Mouse (Mus musculus) adrenal gland, postnatal 25 days (tissue): Measurements from ENCODE around the gene Smu1. TPM values are rescaled to one million over a fixed set of nuclear protein-coding genes. Genes with fewer than 3 reads are reported as not detected.

ENCODE experiments used
- DNase-seq: peaks from one replicate; pipeline ENCODE4 v3.0.0; 2021; ENCODE audit warnings: mixed read lengths
- long read RNA-seq: library from polyadenylated mRNA; stranded (forward); transcript quantifications from one replicate; pipeline ENCODE4 v2.0.0, GENCODE M21; 2021
- total RNA-seq: library from RNA; stranded (reverse); gene quantifications from 2 replicates; pipeline ENCODE4 v1.2.3, GENCODE M21; 2021

The Smu1 gene
- total RNA-seq = 58.9 and 66.4 TPM in 2 replicates
- long read RNA-seq, transcript Smu1-201 (12 exons, 2,418 nt) = major isoform, 160 of 170 reads
- long read RNA-seq, partial matches to known transcripts = 6 of 170 reads
- long read RNA-seq, other reads (novel, unspliced or antisense) = 4 of 170 reads

DNA sequence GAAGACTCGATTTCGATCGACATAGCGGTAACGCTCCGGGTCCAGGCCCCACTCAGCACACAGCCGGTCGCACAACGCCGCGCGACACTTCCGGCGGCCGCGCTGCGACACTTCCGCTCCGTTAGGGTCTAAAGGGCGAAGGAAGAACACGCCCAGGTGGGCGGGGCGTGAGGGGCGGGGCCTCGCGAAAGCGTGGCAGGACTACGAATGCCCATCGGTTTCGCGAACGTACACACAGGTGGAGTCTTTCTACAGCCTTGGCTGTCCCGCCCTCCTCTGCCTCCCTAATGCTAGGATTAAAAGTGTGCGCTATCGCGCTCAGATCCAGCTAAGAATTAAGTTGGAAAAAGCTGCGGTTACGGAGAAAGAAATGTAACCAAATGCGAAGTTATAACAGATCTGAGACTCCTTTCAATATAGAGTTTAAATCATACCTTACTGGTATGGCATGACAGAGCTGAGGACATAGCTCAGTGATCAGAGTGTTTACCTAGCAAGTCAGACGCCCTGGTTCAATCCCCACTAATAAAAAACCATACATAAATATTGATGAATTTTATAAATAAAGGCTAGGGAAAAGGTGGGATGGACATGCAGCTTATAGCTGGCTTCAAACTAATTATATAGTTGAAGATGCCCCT lies at the start of gene Smu1:
Gene Smu1, minus strand, starts transcription at position 144 of the 641 bp plus-strand sequence.
- DNase-seq = peak; percentile 97

DNA sequence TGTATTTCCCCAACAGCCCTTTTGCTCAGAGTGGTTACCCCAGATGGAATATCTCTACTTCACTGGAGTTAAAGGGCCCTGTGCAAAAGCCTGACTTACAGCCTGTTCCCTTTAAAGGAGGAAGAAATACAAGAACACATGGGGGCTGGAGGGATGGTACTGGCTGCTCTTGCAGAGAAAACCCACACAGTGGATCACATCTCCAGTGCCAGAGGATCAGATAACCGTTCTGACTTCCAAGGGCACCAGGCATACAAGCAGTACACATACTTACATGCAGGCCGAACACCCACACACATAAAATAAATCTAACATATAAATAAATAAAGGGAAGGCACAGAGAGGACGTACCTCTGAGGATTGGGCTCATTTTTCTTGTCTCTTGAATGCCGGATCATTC lies 49.7 kb upstream of the Smu1 start:
- DNase-seq = no peak

GRCm38 (mm10) chr4:40805401-40805800 lies 47.7 kb upstream of the Smu1 start:
- DNase-seq = no peak

DNA sequence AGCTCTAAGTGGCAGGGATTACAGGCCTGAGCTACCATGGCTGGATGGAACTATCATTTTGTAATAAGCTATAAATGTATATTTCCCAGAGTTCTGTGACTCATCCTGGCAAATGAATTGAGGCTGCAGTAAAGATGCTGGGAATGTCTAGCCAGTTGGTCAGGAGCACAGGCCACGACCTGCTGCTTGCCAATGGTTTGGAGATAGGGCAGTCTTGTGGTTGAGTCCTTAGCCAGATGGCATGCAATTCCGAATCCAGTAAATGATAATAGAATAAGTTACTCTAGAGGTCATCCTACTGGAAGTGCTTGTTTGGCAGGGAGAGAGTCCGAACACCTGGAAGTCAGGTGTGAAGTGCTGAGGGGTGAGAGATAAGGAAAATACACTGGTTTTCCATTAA lies 45.1 kb upstream of the Smu1 start:
- DNase-seq = no peak

- no peak for DNase-seq
These were observed 44.2 kb upstream of the Smu1 start for GRCm38 (mm10) chr4:40801908-40802307.

DNA sequence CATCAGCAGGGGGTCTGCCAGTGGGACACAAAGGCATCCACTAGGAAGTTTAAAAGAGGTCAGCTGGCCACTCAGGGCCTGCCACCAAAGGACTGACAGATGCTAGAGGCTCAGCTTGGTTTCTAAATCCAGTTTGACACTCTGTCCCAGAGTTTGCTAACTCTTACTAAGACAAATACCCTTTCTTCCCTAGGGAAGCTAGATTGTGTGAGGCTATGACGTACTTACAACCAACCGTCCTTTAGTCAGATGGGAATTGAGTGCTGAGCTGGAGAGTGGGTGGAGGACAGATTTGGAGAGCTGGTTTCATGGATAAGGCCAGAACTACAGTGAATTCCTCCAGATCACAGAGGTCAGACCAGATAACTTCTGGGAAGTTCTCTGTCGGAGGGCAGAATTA lies 43.1 kb upstream of the Smu1 start:
- DNase-seq = no peak

DNA sequence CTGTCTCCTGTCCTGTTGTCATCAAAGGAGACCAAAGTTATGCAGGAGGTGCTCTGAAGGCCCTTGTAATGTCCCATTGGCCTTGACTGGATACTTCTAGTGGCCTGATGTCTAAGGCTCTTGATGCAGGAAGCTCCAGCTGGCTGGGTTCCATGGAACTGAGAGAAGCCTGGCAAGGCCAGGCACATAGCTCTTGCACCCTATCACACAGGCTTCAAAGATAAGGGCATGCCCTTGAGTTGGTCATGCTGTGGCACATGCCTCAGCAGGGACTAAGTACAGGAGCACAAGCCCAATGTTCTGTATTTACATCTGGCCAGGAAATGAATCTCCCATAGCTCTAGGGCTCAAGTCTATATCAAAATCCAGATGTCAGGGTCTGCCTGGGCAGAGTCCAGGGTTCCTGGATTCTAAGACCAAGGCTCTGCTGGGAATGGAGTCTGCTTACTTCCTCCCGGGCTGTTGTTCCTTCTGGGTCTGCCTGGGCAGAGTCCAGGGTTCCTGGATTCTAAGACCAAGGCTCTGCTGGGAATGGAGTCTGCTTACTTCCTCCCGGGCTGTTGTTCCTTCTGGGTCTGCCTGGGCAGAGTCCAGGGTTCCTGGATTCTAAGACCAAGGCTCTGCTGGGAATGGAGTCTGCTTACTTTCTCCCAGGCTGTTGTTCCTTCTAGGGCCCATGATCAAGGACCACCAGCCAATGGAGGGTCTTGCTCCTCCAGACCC lies 41.3 kb upstream of the Smu1 start:
- peak; percentile 84 for DNase-seq

- DNase-seq = no peak
These were observed 38.0 kb upstream of the Smu1 start for GRCm38 (mm10) chr4:40795761-40796160.

DNA sequence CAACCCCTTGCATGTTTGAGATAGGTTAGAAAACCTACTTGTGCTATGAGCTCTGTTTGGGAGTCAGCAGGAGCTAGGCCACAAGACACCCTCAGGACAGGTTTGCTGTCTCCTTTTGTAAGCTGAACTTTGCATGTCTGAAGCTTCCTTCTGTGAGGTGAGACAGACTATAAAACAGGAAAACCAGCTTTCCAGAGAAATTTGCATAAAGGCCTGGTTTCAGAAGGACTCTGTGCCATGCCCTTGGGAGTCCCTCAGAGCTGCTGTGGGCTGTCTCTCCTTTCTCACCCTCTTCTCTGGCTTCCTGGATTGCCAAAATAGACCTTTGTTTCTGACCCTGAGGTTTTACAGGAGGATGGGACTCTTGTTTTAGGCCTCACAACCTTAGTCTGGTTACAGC lies 36.6 kb upstream of the Smu1 start:
- no peak for DNase-seq

- no peak for DNase-seq
These were observed 33.5 kb upstream of the Smu1 start for GRCm38 (mm10) chr4:40791176-40791575.

- no peak for DNase-seq
These were observed 28.9 kb upstream of the Smu1 start for GRCm38 (mm10) chr4:40786578-40786977.

GRCm38 (mm10) chr4:40785620-40786166 lies 28.0 kb upstream of the Smu1 start:
- DNase-seq = no peak

DNA sequence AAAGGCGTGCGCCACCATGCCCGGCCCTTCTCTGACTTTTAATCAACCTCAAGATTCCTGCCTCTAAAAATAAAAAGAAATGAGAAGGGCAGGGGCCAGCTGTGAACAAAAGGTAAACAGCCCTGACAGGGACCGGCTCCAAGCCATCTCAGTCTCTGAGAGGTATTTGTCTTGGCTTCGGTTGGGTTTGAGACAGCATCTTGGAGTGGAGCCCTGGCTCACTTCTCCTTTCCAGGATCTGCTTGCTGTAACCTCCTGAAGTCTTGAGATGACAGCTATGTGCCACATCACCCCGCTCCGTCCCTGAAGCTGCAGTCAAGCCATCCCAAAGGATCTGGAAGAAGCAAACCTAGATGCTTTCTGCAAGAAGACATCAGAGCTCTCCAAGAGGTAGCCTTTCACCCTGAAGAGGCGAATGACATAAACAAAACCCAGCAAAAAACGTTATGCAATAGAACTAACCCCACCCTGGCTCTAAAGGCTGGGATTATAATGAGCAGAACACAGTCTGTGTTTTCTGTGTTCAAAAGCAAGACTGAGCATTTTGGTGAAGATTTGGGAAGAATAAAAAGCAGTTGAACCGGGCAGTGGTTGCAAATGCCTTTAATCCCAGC lies 26.9 kb upstream of the Smu1 start:
- DNase-seq = no peak

GRCm38 (mm10) chr4:40783049-40783448 lies 25.3 kb upstream of the Smu1 start:
- no peak for DNase-seq

DNA sequence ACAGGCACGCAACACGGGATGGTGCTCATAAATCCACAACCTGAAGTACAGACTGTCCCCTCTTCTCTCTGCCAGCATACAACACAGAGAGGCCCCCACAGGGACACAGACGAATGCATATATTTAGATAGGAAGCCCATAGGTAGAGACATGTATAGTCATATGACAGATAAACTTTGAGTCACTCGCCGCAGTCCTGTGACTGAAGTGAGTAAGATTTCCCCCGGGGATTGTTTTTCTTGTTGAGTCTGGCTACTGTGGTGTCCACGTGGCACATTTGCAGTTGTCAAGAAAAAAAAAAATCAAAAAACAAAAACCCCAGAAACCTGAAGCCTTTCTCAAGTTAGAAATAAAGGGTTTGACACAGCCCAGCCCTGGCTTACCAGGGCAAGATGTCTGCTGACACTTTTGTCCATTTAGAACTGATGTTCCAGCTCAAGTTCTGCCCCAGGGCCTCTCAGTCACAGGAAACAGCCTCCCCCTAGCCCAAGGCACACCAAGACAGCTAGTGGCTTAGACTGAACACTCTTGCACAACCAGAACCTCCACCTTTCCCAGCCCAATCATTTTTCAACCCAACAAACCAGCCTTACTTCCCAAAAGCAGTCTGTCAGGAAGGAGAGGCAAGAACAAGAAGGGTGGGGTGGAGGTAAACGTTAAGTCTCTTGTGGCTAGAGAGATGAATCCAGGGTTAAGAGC lies 24.2 kb upstream of the Smu1 start:
- no peak for DNase-seq

GRCm38 (mm10) chr4:40781143-40781542 lies 23.4 kb upstream of the Smu1 start:
- DNase-seq = no peak

DNA sequence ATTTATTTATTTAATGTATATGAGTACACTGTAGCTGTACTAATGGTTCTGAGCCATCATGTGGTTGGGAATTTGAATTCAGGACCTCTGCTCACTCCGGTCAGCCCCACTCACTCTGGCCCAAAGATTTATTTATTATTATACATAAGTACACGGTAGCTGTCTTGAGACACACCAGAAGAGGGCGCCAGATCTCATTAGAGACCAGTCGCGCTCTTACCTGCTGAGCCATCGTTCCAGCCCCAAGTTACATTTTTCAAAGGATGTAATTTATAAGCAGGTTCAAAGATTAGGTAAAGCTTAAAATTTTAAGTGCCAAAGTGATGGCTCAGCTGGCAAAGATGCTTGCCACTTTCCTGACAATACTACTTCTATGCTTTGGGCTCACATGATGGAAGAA lies 20.9 kb upstream of the Smu1 start:
- peak; percentile 45 for DNase-seq

DNA sequence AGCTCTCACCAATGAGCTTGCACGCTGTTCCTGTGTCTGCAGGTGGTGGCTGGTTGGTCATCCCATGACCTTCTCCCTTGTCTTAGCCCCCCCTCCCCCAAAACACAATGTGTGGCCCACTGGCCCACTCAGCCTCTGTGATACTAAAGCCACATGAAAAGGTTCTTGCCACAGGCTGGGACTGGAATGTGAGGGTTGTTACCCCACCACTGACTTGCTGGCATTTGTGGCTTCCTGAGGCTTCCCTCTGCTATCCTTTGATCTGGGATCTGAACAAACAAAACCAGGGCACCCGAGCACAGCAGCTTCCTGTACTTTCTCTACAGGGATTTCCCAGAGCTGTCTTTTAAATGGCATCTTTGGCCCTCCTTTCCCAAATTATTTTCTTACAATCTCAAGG lies 19.4 kb upstream of the Smu1 start:
- DNase-seq = no peak

DNA sequence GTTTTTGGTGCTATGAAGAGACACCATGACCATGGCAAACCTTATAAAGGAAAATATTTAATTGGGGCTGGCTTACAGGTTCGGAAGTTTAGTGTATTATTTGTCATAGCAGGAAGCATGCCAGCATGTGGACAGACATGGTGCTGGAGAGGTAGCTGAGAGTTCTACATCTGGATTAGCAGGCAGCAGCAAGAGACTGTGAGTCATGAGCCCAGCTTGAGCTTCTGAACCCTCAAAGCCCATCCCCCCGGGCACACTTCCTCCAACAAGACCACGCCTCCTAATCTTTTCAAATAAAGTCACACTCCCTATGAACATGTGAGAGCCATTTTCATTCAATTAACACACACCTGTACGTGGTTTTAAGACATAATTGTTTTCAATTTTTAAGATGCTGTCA lies 18.7 kb upstream of the Smu1 start:
- DNase-seq = no peak

GRCm38 (mm10) chr4:40774279-40775259 lies 16.8 kb upstream of the Smu1 start:
- DNase-seq = peak; percentile 75

DNA sequence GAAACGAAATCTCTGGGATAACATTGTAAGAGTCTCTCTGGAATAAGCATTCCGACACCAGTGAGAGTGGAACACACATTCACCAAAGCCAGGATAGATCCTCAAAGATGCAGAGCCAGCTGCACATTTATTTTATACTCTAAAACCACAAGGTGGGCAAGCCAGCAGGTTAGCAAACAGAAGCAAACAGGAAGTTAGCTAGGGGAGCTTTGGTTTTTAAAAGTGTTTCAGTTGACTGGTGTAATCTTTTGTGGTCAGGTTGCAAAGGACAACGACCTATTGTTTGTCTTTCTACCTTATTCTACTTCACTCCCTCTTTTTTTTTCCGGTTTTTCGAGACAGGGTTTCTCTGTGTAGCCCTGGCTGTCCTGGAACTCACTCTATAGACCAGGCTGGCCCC lies 2.2 kb upstream of the Smu1 start:
- no peak for DNase-seq
